Mouse (Mus musculus) CH12.LX (cell line): Measurements from ENCODE around the gene Arl8a.
"Not testable (repeated sequence)": the region's sequence is repeated elsewhere in the genome, so short reads cannot be mapped to it uniquely, and the experiment has no call there.

Experiments
- CTCF ChIP-seq, 2 experiments: IDR thresholded peaks in 1 of 2; conservative IDR thresholded peaks in 1 of 2; 2 replicates each; pipeline ENCODE4 v1.5.1; 2011 to 2012; ENCODE audit warnings: low read depth in 2 of 2, low read length in 2 of 2, improper control_type of control experiment in 1 of 2, inconsistent platforms in 1 of 2, mild to moderate bottlenecking in 1 of 2, moderate library complexity in 1 of 2
- GABPA ChIP-seq: IDR thresholded peaks from 2 replicates; pipeline ENCODE4 v1.6.1; 2012; ENCODE audit warnings: low read depth, low read length, improper control_type of control experiment, inconsistent platforms; ENCODE audit not compliant: insufficient replicate concordance
- JUN ChIP-seq: IDR thresholded peaks from 2 replicates; pipeline ENCODE4 v1.6.1; 2011; ENCODE audit warnings: low read depth, mild to moderate bottlenecking, low read length, improper control_type of control experiment, moderate library complexity; ENCODE audit not compliant: insufficient read depth
- KAT2A ChIP-seq: IDR thresholded peaks from 2 replicates; pipeline ENCODE4 v1.6.1; 2012; ENCODE audit warnings: low read length, improper control_type of control experiment, inconsistent platforms; ENCODE audit not compliant: insufficient replicate concordance
- MAZ ChIP-seq: IDR thresholded peaks from 2 replicates; pipeline ENCODE4 v1.6.1; 2012; ENCODE audit warnings: low read depth, mild to moderate bottlenecking, inconsistent platforms, low read length, improper control_type of control experiment, moderate library complexity
- POLR2A ChIP-seq: IDR thresholded peaks from 2 replicates; pipeline ENCODE4 v1.6.1; 2011; ENCODE audit warnings: low read depth, mild to moderate bottlenecking, improper control_type of control experiment, low read length
- RCOR1 ChIP-seq: conservative IDR thresholded peaks from 2 replicates; pipeline ENCODE4 v1.6.1; 2012; ENCODE audit warnings: low read depth, mild to moderate bottlenecking, inconsistent platforms, low read length, improper control_type of control experiment
- SIN3A ChIP-seq: IDR thresholded peaks from 2 replicates; pipeline ENCODE4 v1.6.1; 2012; ENCODE audit warnings: low read length, improper control_type of control experiment, inconsistent platforms

GRCm38 (mm10) chr1:135187016-135187415 is 40.4 kb downstream of the Arl8a start:
- TF ChIP-seq RCOR1; KAT2A; CTCF (conservative IDR thresholded peaks at IDR 0.05 in 1 of 2, IDR thresholded peaks at IDR 0.05 in 1 of 2; ENCODE audit: low read depth in 2 of 2, low read length in 2 of 2); SIN3A; JUN; POLR2A; MAZ; GABPA: not testable (repeated sequence)
